ENCODE assay signal across 9 mouse cellular contexts in the genomic region with DNA sequence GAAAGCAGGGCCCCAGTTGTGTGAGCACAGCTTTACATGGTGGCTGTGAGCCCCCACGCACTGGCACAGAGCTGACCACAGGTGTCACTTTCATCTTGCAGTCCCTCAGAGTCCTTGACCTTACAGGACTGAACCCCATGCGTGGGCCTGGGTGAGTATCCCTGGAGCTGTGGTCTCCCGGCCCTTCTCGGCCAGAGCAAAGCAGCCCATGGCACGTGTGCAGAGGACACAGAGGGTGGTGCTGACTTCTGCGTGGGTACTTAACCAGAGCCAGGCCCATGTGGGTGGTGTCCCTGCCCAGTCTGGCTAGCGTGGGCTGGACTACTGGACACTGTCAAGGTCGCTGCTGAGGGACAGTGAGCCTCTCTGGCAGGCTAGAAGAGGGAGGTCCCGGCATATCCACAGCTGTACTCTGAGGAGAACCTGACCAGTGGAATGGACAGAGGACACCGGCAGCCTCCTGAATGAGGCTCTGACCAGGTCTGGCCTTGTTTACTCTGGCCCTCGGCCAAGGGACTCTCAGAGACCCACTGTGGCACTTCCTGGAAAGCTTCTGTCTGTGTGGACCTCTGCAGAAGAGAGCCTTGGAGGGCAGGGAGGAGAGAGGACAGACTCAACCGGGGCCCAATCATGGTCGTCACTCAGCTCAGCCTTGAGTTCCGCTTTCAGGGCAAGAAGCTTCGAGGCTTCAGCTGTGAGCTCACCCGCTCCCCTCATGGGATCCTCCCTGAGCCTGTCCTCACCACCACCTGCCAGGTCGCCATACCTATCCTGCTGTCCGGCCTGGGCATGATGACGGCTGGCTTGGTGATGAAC. TPM values are rescaled to one million over a fixed set of nuclear protein-coding genes. Genes with fewer than 3 reads are reported as not detected.
DNase-seq lines count a peak whose midpoint lies in the region; ATAC-seq lines count a peak whose summit lies in the region.
"Had no signal": no experiment of that assay in that cellular context is flagged by ENCODE, and none has a peak within 500 bp of the region (broad histone marks: within the 10 kb centered on the region; RNA-seq: fewer than 3 reads in every experiment).

No protein-coding gene starts in this region.

- no peaks in the 10 kb centered on the region for H3K27me3 ChIP-seq in limb, embryonic 11.5 days (ENCODE audit: control insufficient read depth, insufficient read depth, low read length)
- H3K27me3 ChIP-seq in stomach, embryonic 15.5 days (replicated peaks), result no peaks in the 10 kb centered on the region
- H3K27me3 ChIP-seq: neural tube, embryonic 13.5 days had no signal

- H3K9me3 ChIP-seq in limb, embryonic 11.5 days (ENCODE audit: control insufficient read depth, low read length), result no peaks in the 10 kb centered on the region
- H3K9me3 ChIP-seq in stomach, embryonic 15.5 days, result no peaks in the 10 kb centered on the region
- H3K9me3 ChIP-seq: neural tube, embryonic 13.5 days had no signal

- DNase-seq in right cerebral cortex, postnatal 14 days, result peak; percentile 27
- DNase-seq in right cerebral cortex, adult 2 months (ENCODE audit: low spot score in 2 of 2), result no peak
- peak; percentile 66 to 71 for DNase-seq in heart, adult 18-20 months
- DNase-seq in limb, embryonic 11.5 days (ENCODE audit: low spot score), result no peak
- DNase-seq in natural killer cell, adult 2 months (ENCODE audit: low spot score in 2 of 2), result no peak
- DNase-seq in retina, postnatal 1 day, result no peak
- DNase-seq in left cerebral cortex, adult 11 months (ENCODE audit: low spot score), result no peak

- H3K36me3 ChIP-seq in limb, embryonic 11.5 days (ENCODE audit: control insufficient read depth, insufficient read depth, low read length), result no peaks in the 10 kb centered on the region
- H3K36me3 ChIP-seq in stomach, embryonic 15.5 days, result no peaks in the 10 kb centered on the region
- H3K36me3 ChIP-seq: neural tube, embryonic 13.5 days had no signal

- no peaks in the 10 kb centered on the region for H3K4me1 ChIP-seq in limb, embryonic 11.5 days (ENCODE audit: control insufficient read depth, insufficient read depth, low read length)
- peaks cover under 1% of the 10 kb centered on the region; the same call in 1 of the 2 replicates for H3K4me1 ChIP-seq in stomach, embryonic 15.5 days

- no peak overlapping the region for H3K4me3 ChIP-seq in limb, embryonic 11.5 days (ENCODE audit: low read depth, low read length)
- H3K4me3 ChIP-seq in stomach, embryonic 15.5 days (replicated peaks), result 0 out of 2 replicates have a peak overlapping the region, but pooled peaks have one; percentile 0
- H3K4me3 ChIP-seq: neural tube, embryonic 13.5 days had no signal

- no peak overlapping the region for H3K4me2 ChIP-seq in limb, embryonic 11.5 days (ENCODE audit: low read depth, severe bottlenecking)
- no peak overlapping the region for H3K4me2 ChIP-seq in stomach, embryonic 15.5 days
- H3K4me2 ChIP-seq: neural tube, embryonic 13.5 days had no signal

- no peak overlapping the region for H3K9ac ChIP-seq in limb, embryonic 11.5 days (ENCODE audit: low read length)
- H3K9ac ChIP-seq in stomach, embryonic 15.5 days, result no peak overlapping the region
- H3K9ac ChIP-seq: neural tube, embryonic 13.5 days had no signal

- ATAC-seq in limb, embryonic 11.5 days (ENCODE audit: insufficient number of reproducible peaks, low FRiP score, low TSS enrichment, low read depth), result peak; percentile 17; the same call in 1 of the 2 replicates
- peak; percentile 36 for ATAC-seq in stomach, embryonic 15.5 days (ENCODE audit: insufficient read depth, low FRiP score, low read depth)

- no peak overlapping the region for H3K27ac ChIP-seq in limb, embryonic 11.5 days (replicated peaks; ENCODE audit: low read depth, low read length)
- no peak overlapping the region for H3K27ac ChIP-seq in stomach, embryonic 15.5 days
- H3K27ac ChIP-seq: neural tube, embryonic 13.5 days had no signal

- WGBS in limb, embryonic 11.5 days, result 85% methylated on average over 19 of the region's 19 CpGs
- WGBS in stomach, embryonic 15.5 days, result 57% methylated on average over 19 of the region's 19 CpGs

RNA-seq across cellular contexts. Expression of a gene that starts 14.5 kb away (rescaled TPM):
- total RNA-seq in heart, adult 18-20 months (2021), result 100 to 1,000 TPM; 127 to 149 TPM
- polyA plus RNA-seq in limb, embryonic 11.5 days (2014; fragmentation: Nextera tagmentation; extraction: Ambion mirVana), result 2.0 and 2.2 TPM in 2 replicates
- polyA plus RNA-seq in stomach, embryonic 15.5 days (2015; fragmentation: Nextera tagmentation; extraction: Ambion mirVana), result 6.8 and 7.7 TPM in 2 replicates

Comparison
In these comparisons a context has a peak if more than half of its experiments do, and no peak if none do; other contexts are left out.
1. DNase-seq: peak in right cerebral cortex, postnatal 14 days (single experiment) and heart, adult 18-20 months (2 of 2); none in right cerebral cortex, adult 2 months (0 of 2), limb, embryonic 11.5 days (single experiment), natural killer cell, adult 2 months (0 of 2), retina, postnatal 1 day (single experiment) and left cerebral cortex, adult 11 months (single experiment).